Mouse (Mus musculus) heart, postnatal 0 days (tissue): ENCODE measurements around the gene Toporsl. TPM values are rescaled to one million over a fixed set of nuclear protein-coding genes. Genes with fewer than 3 reads are reported as not detected.

Experiments used
- ATAC-seq: fragments of 200-750 bp; cut with Nextera tagmentation; 2 replicates; pipeline ENCODE4 v1.8.0; 2017; ENCODE audit warnings: low read depth, moderate number of reproducible peaks, moderate library complexity; ENCODE audit not compliant: insufficient read depth
- DNase-seq: peaks from one replicate; pipeline ENCODE4 v3.0.0-alpha.2; 2016; ENCODE audit warnings: low spot score
- H3K27ac ChIP-seq: fragments of 300-500 bp; sonication (generic); 2 replicates; pipeline ENCODE4 v1.5.1; 2014; ENCODE audit warnings: low read depth, mild to moderate bottlenecking
- H3K27me3 ChIP-seq: fragments of 300-500 bp; sonication (generic); 2 replicates; pipeline ENCODE4 v1.6.1; 2014; ENCODE audit warnings: low read length, mixed read lengths; ENCODE audit not compliant: control insufficient read depth, insufficient read depth
- H3K36me3 ChIP-seq: fragments of 300-500 bp; sonication (generic); replicated peaks from 2 replicates; pipeline ENCODE4 v1.6.1; 2014; ENCODE audit warnings: low read length, mixed read lengths; ENCODE audit not compliant: control insufficient read depth, insufficient read depth
- H3K4me1 ChIP-seq: fragments of 300-500 bp; sonication (generic); 2 replicates; pipeline ENCODE4 v1.6.1; 2014; ENCODE audit warnings: antibody characterized with exemption; ENCODE audit not compliant: control insufficient read depth, insufficient read depth
- H3K4me2 ChIP-seq: fragments of 300-500 bp; sonication (generic); 2 replicates; pipeline ENCODE4 v1.6.1; 2014; ENCODE audit warnings: low read depth, mild to moderate bottlenecking, low read length, moderate library complexity
- H3K4me3 ChIP-seq: fragments of 300-500 bp; sonication (generic); 2 replicates; pipeline ENCODE4 v1.5.1; 2014; ENCODE audit warnings: low read depth, low read length
- H3K9ac ChIP-seq: fragments of 300-500 bp; sonication (generic); replicated peaks from 2 replicates; pipeline ENCODE4 v1.6.1; 2014; ENCODE audit warnings: low read depth, low read length, mixed read lengths
- H3K9me3 ChIP-seq: fragments of 300-500 bp; sonication (generic); replicated peaks from 2 replicates; pipeline ENCODE4 v1.6.1; 2016; ENCODE audit warnings: low read length; ENCODE audit not compliant: control insufficient read depth
- CTCF ChIP-seq: IDR thresholded peaks from 2 replicates; pipeline ENCODE4 v1.5.1; 2016; ENCODE audit warnings: antibody characterized with exemption, control low read depth, low read depth
- EP300 ChIP-seq: IDR thresholded peaks from 2 replicates; pipeline ENCODE4 v1.6.1; 2016; ENCODE audit warnings: antibody characterized with exemption, low read depth
- WGBS: fragments of 180-500 bp; shearing (Covaris S2); extraction: QIAGEN DNeasy Blood & Tissue Kit; methylation state at CpG from one replicate; pipeline ENCODE4 v1.1.7; 2014; 5-methylcytosine and 5-hydroxymethylcytosine counted together
- polyA plus RNA-seq: library from polyadenylated mRNA; unstranded; fragments of >200 nt; fragmentation: Nextera tagmentation; extraction: Ambion mirVana; gene quantifications from 2 replicates; pipeline ENCODE4 v1.2.1, GENCODE M21; 2015
- total RNA-seq: library from RNA; depleted of rRNA; stranded (reverse); fragments of >200 nt; gene quantifications from 2 replicates; pipeline ENCODE4 v1.2.3, GENCODE M21; 2014; ENCODE audit warnings: low replicate concordance; rRNA removed

Gene Toporsl
- total and polyA plus RNA-seq, 2 experiments from 2014 or later = not detected

- ATAC-seq (peak; percentile 51; the same call in 1 of the 2 replicates), DNase-seq (peak; percentile 25)
- Histone ChIP-seq H3K27ac (no peak overlapping the region), H3K9ac (no peak overlapping the region), H3K27me3 (no peaks in the 10 kb centered on the region), H3K36me3 (no peaks in the 10 kb centered on the region), H3K4me2 (no peak overlapping the region), H3K4me1 (no peaks in the 10 kb centered on the region), H3K4me3 (no peak overlapping the region), H3K9me3 (no peaks in the 10 kb centered on the region)
- WGBS = 21% methylated on average over 3 of the region's 3 CpGs
- TF ChIP-seq EP300 = no peak
- TF ChIP-seq CTCF = no peak
Observed at GRCm38 (mm10) chr4:52660701-52661117, 64.6 kb downstream of the Toporsl start.

- Histone ChIP-seq H3K27ac (no peak overlapping the region), H3K9me3 (no peaks in the 10 kb centered on the region), H3K36me3 (no peaks in the 10 kb centered on the region), H3K4me2 (no peak overlapping the region), H3K9ac (no peak overlapping the region), H3K27me3 (no peaks in the 10 kb centered on the region), H3K4me3 (no peak overlapping the region), H3K4me1 (no peaks in the 10 kb centered on the region)
- no peak for ATAC-seq
- DNase-seq = no peak
- TF ChIP-seq CTCF (no peak), EP300 (no peak)
- WGBS = 87% methylated on average over 5 of the region's 5 CpGs
Observed at GRCm38 (mm10) chr4:52661311-52661710, 65.2 kb downstream of the Toporsl start.

Other genes with a start within 250 kb of the Toporsl start
- 28.4 and 35.1 TPM in 2 replicates for gene Smc2, start 157.0 kb upstream of the Toporsl start, total RNA-seq
- gene Smc2, start 157.0 kb upstream of the Toporsl start, polyA plus RNA-seq = 42.8 and 48.6 TPM in 2 replicates
- not detected in 2 replicates for gene Vma21-ps, start 99.0 kb upstream of the Toporsl start, total RNA-seq
- gene Vma21-ps, start 99.0 kb upstream of the Toporsl start, polyA plus RNA-seq = not detected in 2 replicates
- not detected in 2 replicates for gene Olfr275, start 218.3 kb downstream of the Toporsl start, total RNA-seq
- gene Olfr275, start 218.3 kb downstream of the Toporsl start, polyA plus RNA-seq = not detected in 2 replicates